Mouse (Mus musculus) pancreas, adult 10 weeks (tissue): ENCODE data around the gene Notch2. TPM values are rescaled to one million over a fixed set of nuclear protein-coding genes. Genes with fewer than 3 reads are reported as not detected.

ENCODE experiments used
- polyA plus RNA-seq: library from polyadenylated mRNA; stranded (reverse); fragments of 350-450 nt; fragmentation: Illumina TruSeq; extraction: RNeasy Lipid Tissue Mini Kit (QIAGEN cat#74804); gene quantifications from one replicate; pipeline ENCODE4 v1.2.3, GENCODE M21; 2015; ENCODE audit warnings: low read depth, low replicate concordance; ENCODE audit not compliant: insufficient read depth

Notch2 gene
- 2.9 TPM for polyA plus RNA-seq

DNA sequence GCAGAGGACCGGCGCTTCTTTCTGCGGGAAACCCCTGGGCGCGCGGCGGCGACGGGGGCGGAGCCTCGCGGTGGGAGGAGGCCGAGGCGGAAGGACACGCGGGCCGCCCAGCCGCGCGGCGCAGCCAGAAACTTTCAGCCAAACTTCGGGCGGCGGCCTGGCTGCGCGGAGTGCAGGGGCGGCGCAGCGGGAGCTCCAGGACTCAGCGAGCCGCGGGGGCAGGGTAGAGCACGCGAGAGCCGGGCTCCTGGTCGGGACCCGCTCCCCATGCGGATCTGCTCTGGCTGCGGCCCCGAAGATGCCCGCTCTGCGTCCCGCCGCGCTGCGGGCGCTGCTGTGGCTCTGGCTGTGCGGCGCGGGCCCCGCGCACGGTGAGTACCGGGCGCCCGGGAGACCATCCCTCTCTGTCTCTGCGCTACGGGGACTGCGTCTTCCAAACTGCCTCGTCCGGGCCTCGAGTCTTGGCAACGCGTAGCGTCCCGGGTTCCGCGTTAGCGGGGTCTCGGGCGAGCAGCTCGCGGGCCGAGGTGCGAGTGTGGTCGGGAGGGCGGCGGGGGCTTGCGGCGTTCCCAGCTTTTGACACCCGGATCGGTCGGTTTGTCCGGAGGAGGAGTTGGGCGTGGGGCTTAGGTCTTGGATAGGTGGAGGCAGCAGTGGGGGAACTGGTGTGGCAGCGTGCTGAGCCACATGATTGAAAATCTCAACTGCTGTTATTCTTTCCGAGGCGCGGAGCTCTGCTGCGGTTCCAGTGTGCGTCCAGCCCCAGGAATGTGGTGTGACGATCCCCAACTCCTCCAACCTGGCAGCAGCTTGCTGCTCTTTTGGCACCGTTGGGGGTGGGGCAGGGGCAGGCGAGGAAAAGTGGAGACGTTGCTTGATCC lies at the start of gene Notch2:
TSS of gene Notch2 (plus strand) at position 127 of the 881 bp plus-strand sequence.

DNA sequence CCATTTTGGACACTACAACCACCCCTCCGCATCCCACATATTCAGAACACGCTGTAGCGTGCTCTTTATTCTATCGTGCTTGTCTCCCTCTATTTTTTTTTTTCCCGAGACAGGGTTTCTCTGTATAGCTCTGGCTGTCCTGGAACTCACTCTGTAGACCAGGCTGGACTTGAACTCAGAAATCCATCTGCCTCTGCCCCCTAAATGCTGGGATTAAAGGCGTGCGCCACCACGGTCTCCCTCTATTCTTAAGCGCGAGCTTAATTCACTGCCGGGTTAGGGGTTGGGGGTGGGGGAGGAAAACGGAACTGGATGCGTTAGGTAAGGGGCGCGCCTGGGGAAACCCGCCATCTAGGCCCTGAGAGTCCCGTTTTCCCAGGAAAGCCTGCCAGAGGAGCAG lies 147.0 kb downstream of the Notch2 start, which contains the start of gene Adam30:
TSS of gene Adam30 (plus strand) at position 301 of the 400 bp plus-strand sequence.

Other genes with a start within 250 kb of the Notch2 start
- 7.3 TPM for gene Pde4dip, start 124.8 kb upstream of the Notch2 start, polyA plus RNA-seq
- gene Sec22b, start 112.3 kb upstream of the Notch2 start, polyA plus RNA-seq, result 16.3 TPM
- gene Adam30, start 147.1 kb downstream of the Notch2 start, polyA plus RNA-seq, result not detected
- gene Reg4, start 208.6 kb downstream of the Notch2 start, polyA plus RNA-seq, result not detected